8 mouse cellular contexts compared by ENCODE assay signal in the genomic region with DNA sequence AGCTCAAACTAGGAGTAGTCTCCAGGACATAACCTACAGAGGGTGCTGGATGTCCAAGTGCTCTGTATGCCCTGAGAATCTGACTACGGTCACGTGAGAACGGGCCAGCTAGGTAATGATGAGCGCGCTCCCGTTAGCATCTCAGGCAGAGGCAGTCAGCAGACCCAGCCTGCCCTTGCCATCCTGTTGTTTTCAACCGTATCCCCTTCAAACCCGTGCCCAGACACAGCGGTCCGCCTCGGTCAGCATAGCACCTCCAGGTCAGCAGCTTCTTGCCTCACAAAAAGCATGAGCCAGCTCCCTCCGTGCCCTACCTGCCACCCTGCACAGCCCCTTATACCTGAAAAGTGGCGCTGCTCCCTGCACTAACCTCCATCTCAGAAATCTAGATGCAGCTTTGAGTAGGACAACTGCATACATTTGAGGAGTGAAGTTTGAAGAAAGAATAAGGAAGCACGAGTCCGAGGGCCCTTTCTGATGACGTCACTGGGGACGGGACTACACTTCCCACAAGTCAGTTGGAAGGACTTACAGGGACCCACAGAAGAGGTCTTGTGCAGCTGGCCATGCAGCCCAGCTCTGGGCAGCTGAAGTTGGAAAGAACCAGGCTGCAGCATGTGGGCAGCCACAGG. TPM values are rescaled to one million over a fixed set of nuclear protein-coding genes. Genes with fewer than 3 reads are reported as not detected.
DNase-seq lines count a peak whose midpoint lies in the region; ATAC-seq and TF ChIP-seq lines count a peak whose summit lies in the region.

No protein-coding gene starts in this region.

- H3K4me2 ChIP-seq in heart, embryonic 15.5 days, result peak overlapping the region; percentile 89
- H3K4me2 ChIP-seq in liver, embryonic 14.5 days (ENCODE audit: low read depth), result peak overlapping the region; percentile 70
- H3K4me2 ChIP-seq in neural tube, embryonic 11.5 days (ENCODE audit: low read depth), result peak overlapping the region; percentile 56
- H3K4me2 ChIP-seq in stomach, postnatal 0 days (replicated peaks; ENCODE audit: low read depth), result peak overlapping the region; percentile 82

- peaks cover 19% of the 10 kb centered on the region for H3K4me1 ChIP-seq in forebrain, embryonic 10.5 days
- peaks cover 11% of the 10 kb centered on the region for H3K4me1 ChIP-seq in heart, embryonic 15.5 days (replicated peaks)
- 0 out of 4 replicates have a peak, but pooled peaks cover 2 to 5% of the 10 kb centered on the region in 2 experiments for H3K4me1 ChIP-seq in liver, embryonic 14.5 days (replicated peaks; ENCODE audit: control insufficient read depth in 2 of 2, insufficient read depth in 2 of 2, low read length in 1 of 2)
- 0 out of 2 replicates have a peak, but pooled peaks cover 2% of the 10 kb centered on the region for H3K4me1 ChIP-seq in neural tube, embryonic 11.5 days (ENCODE audit: control insufficient read depth, insufficient read depth, low read length)
- H3K4me1 ChIP-seq in stomach, postnatal 0 days (replicated peaks; ENCODE audit: control insufficient read depth, insufficient read depth), result no peaks in the 10 kb centered on the region

- under 1% methylated on average over 17 of the region's 17 CpGs for WGBS in forebrain, embryonic 10.5 days
- WGBS in heart, embryonic 15.5 days, result 0% methylated on average over 17 of the region's 17 CpGs
- 1% methylated on average over 17 of the region's 17 CpGs for WGBS in liver, embryonic 14.5 days (ENCODE audit: insufficient replicate concordance)
- under 1% methylated on average over 17 of the region's 17 CpGs for WGBS in neural tube, embryonic 11.5 days
- under 1% methylated on average over 17 of the region's 17 CpGs for WGBS in stomach, postnatal 0 days

- no peak for TF ChIP-seq EP300 in liver, embryonic 14.5 days (IDR thresholded peaks at IDR 0.05; ENCODE audit: low read depth)
- no peak for TF ChIP-seq EP300 in stomach, postnatal 0 days (optimal IDR thresholded peaks at IDR 0.05)

- no peak for TF ChIP-seq CTCF in liver, embryonic 14.5 days (IDR thresholded peaks at IDR 0.05; ENCODE audit: low read depth)
- peak; percentile 19; the same call in 1 of the 2 replicates for TF ChIP-seq CTCF in stomach, postnatal 0 days (IDR thresholded peaks at IDR 0.05; ENCODE audit: low read depth)

- peak overlapping the region; percentile 83 for H3K4me3 ChIP-seq in forebrain, embryonic 10.5 days
- peak overlapping the region; percentile 86 for H3K4me3 ChIP-seq in heart, embryonic 15.5 days
- peak overlapping the region; percentile 78 to 98 for H3K4me3 ChIP-seq in liver, embryonic 14.5 days (ENCODE audit: insufficient read depth in 1 of 2, low read depth in 2 of 2, low read length in 2 of 2)
- peak overlapping the region; percentile 77 for H3K4me3 ChIP-seq in neural tube, embryonic 11.5 days (ENCODE audit: low read depth, low read length)
- H3K4me3 ChIP-seq in stomach, postnatal 0 days (ENCODE audit: low read depth, low read length), result peak overlapping the region; percentile 82

- ATAC-seq in CD4-positive, CD25-positive, alpha-beta regulatory T cell, adult 4 months, result peak; percentile 87
- peak; percentile 93 for ATAC-seq in heart, embryonic 15.5 days (replicated peaks; ENCODE audit: insufficient number of reproducible peaks, insufficient read depth, low FRiP score, low read depth)
- peak; percentile 93 for ATAC-seq in liver, embryonic 14.5 days (ENCODE audit: insufficient read depth)
- ATAC-seq in neural tube, embryonic 11.5 days (ENCODE audit: insufficient read depth, low FRiP score, low TSS enrichment), result peak; percentile 97
- peak; percentile 97 for ATAC-seq in stomach, postnatal 0 days (ENCODE audit: low FRiP score, low TSS enrichment)

- peak overlapping the region; percentile 70 for H3K9ac ChIP-seq in heart, embryonic 15.5 days
- H3K9ac ChIP-seq in liver, embryonic 14.5 days (replicated peaks), result peak overlapping the region; percentile 81
- peak overlapping the region; percentile 81 for H3K9ac ChIP-seq in neural tube, embryonic 11.5 days (ENCODE audit: low read length)
- peak overlapping the region; percentile 77 for H3K9ac ChIP-seq in stomach, postnatal 0 days (ENCODE audit: low read length)

- no peaks in the 10 kb centered on the region for H3K27me3 ChIP-seq in forebrain, embryonic 10.5 days (ENCODE audit: poor library complexity, severe bottlenecking)
- H3K27me3 ChIP-seq in heart, embryonic 15.5 days, result no peaks in the 10 kb centered on the region
- no peaks in the 10 kb centered on the region for H3K27me3 ChIP-seq in liver, embryonic 14.5 days (ENCODE audit: control insufficient read depth, insufficient read depth, low read length)
- no peaks in the 10 kb centered on the region for H3K27me3 ChIP-seq in neural tube, embryonic 11.5 days (ENCODE audit: control insufficient read depth, insufficient read depth, low read length)
- H3K27me3 ChIP-seq in stomach, postnatal 0 days (ENCODE audit: control insufficient read depth, insufficient read depth, low read length), result no peaks in the 10 kb centered on the region

- H3K9me3 ChIP-seq in forebrain, embryonic 10.5 days, result no peaks in the 10 kb centered on the region
- no peaks in the 10 kb centered on the region for H3K9me3 ChIP-seq in heart, embryonic 15.5 days (replicated peaks)
- no peaks in the 10 kb centered on the region for H3K9me3 ChIP-seq in liver, embryonic 14.5 days (ENCODE audit: control insufficient read depth, low read length)
- no peaks in the 10 kb centered on the region for H3K9me3 ChIP-seq in neural tube, embryonic 11.5 days (ENCODE audit: control insufficient read depth, low read length)
- H3K9me3 ChIP-seq in stomach, postnatal 0 days (ENCODE audit: control insufficient read depth, low read length), result no peaks in the 10 kb centered on the region

- peak; percentile 81 for DNase-seq in c-Kit-positive CD71-negative TER-119-negative erythroid progenitor cells, embryonic 14.5 days (ENCODE audit: low read depth)
- peak; percentile 85 for DNase-seq in forebrain, embryonic 10.5 days (ENCODE audit: extremely low spot score, low spot score)
- DNase-seq in kidney, postnatal 25 days, result peak; percentile 95
- peak; percentile 69 to 75 (median 74) for DNase-seq in liver, embryonic 14.5 days (ENCODE audit: low read depth in 3 of 3, low spot score in 3 of 3)
- DNase-seq in neural tube, embryonic 11.5 days (ENCODE audit: low spot score), result peak; percentile 89
- DNase-seq in stomach, postnatal 0 days (ENCODE audit: low spot score), result peak; percentile 89

- peak overlapping the region; percentile 91 for H3K27ac ChIP-seq in forebrain, embryonic 10.5 days
- peak overlapping the region; percentile 40; the same call in 1 of the 2 replicates for H3K27ac ChIP-seq in heart, embryonic 15.5 days
- H3K27ac ChIP-seq in liver, embryonic 14.5 days, result no peak overlapping the region
- no peak overlapping the region for H3K27ac ChIP-seq in neural tube, embryonic 11.5 days (ENCODE audit: low read depth, low read length)
- H3K27ac ChIP-seq in stomach, postnatal 0 days (replicated peaks), result peak overlapping the region; percentile 69; the same call in 1 of the 2 replicates

- peaks cover 4% of the 10 kb centered on the region; the same call in 1 of the 2 replicates for H3K36me3 ChIP-seq in forebrain, embryonic 10.5 days (replicated peaks)
- no peaks in the 10 kb centered on the region for H3K36me3 ChIP-seq in heart, embryonic 15.5 days
- H3K36me3 ChIP-seq in liver, embryonic 14.5 days (replicated peaks; ENCODE audit: control insufficient read depth, insufficient read depth, low read depth), result no peaks in the 10 kb centered on the region
- no peaks in the 10 kb centered on the region for H3K36me3 ChIP-seq in neural tube, embryonic 11.5 days (ENCODE audit: control insufficient read depth, insufficient read depth, low read length)
- H3K36me3 ChIP-seq in stomach, postnatal 0 days (ENCODE audit: control insufficient read depth, insufficient read depth, low read length), result no peaks in the 10 kb centered on the region

RNA-seq across cellular contexts. Expression of a gene that starts 5.0 kb away (rescaled TPM):
- 1 to 10 TPM; 7.6 TPM for polyA plus RNA-seq in CD4-positive, CD25-positive, alpha-beta regulatory T cell, adult 4 months (2017; shearing (Covaris generic))
- polyA plus RNA-seq in forebrain, embryonic 10.5 days (2016; fragmentation: Nextera tagmentation; extraction: Ambion mirVana), result 6.9 and 8.3 TPM in 2 replicates
- 3.6 and 3.7 TPM in 2 replicates for polyA plus RNA-seq in heart, embryonic 15.5 days (2015; fragmentation: Nextera tagmentation; extraction: Ambion mirVana)
- 0.82 and 1.2 TPM in 2 replicates for polyA plus RNA-seq in liver, embryonic 14.5 days (2012; rRNA removed)
- 0.62 and 1.0 TPM in 2 replicates for polyA plus RNA-seq in liver, embryonic 14.5 days (2014; fragmentation: Nextera tagmentation; extraction: Ambion mirVana)
- polyA plus RNA-seq in neural tube, embryonic 11.5 days (2014; fragmentation: Nextera tagmentation; extraction: Ambion mirVana), result 3.2 and 4.4 TPM in 2 replicates
- 2.0 and 2.1 TPM in 2 replicates for polyA plus RNA-seq in stomach, postnatal 0 days (2015; fragmentation: Nextera tagmentation; extraction: Ambion mirVana)

RNA-seq across cellular contexts. Expression of a gene that starts 31.1 kb away (rescaled TPM):
- polyA plus RNA-seq in CD4-positive, CD25-positive, alpha-beta regulatory T cell, adult 4 months (2017; shearing (Covaris generic)), result 10 to 100 TPM; 14.1 to 16.6 TPM
- 5.0 and 5.4 TPM in 2 replicates for polyA plus RNA-seq in forebrain, embryonic 10.5 days (2016; fragmentation: Nextera tagmentation; extraction: Ambion mirVana)
- 2.8 and 3.0 TPM in 2 replicates for polyA plus RNA-seq in heart, embryonic 15.5 days (2015; fragmentation: Nextera tagmentation; extraction: Ambion mirVana)
- 0.37 and 0.74 TPM in 2 replicates for polyA plus RNA-seq in liver, embryonic 14.5 days (2012; rRNA removed)
- 1.0 and 1.2 TPM in 2 replicates for polyA plus RNA-seq in liver, embryonic 14.5 days (2014; fragmentation: Nextera tagmentation; extraction: Ambion mirVana)
- 5.8 and 6.5 TPM in 2 replicates for polyA plus RNA-seq in neural tube, embryonic 11.5 days (2014; fragmentation: Nextera tagmentation; extraction: Ambion mirVana)
- polyA plus RNA-seq in stomach, postnatal 0 days (2015; fragmentation: Nextera tagmentation; extraction: Ambion mirVana), result 2.1 and 2.2 TPM in 2 replicates

RNA-seq across cellular contexts. Expression of a gene that starts 37.1 kb away (rescaled TPM):
- 10 to 100 TPM; 18.9 to 21.8 TPM for polyA plus RNA-seq in CD4-positive, CD25-positive, alpha-beta regulatory T cell, adult 4 months (2017; shearing (Covaris generic))
- 9.5 and 10.1 TPM in 2 replicates for polyA plus RNA-seq in forebrain, embryonic 10.5 days (2016; fragmentation: Nextera tagmentation; extraction: Ambion mirVana)
- 6.4 and 7.9 TPM in 2 replicates for polyA plus RNA-seq in heart, embryonic 15.5 days (2015; fragmentation: Nextera tagmentation; extraction: Ambion mirVana)
- 1.4 and 1.6 TPM in 2 replicates for polyA plus RNA-seq in liver, embryonic 14.5 days (2012; rRNA removed)
- 1.8 TPM in 2 replicates for polyA plus RNA-seq in liver, embryonic 14.5 days (2014; fragmentation: Nextera tagmentation; extraction: Ambion mirVana)
- 12.8 and 13.6 TPM in 2 replicates for polyA plus RNA-seq in neural tube, embryonic 11.5 days (2014; fragmentation: Nextera tagmentation; extraction: Ambion mirVana)
- 3.8 and 4.0 TPM in 2 replicates for polyA plus RNA-seq in stomach, postnatal 0 days (2015; fragmentation: Nextera tagmentation; extraction: Ambion mirVana)

RNA-seq across cellular contexts. Expression of a gene that starts 55.5 kb away (rescaled TPM):
- 1 to 10 TPM; 1.5 to 2.9 TPM for polyA plus RNA-seq in CD4-positive, CD25-positive, alpha-beta regulatory T cell, adult 4 months (2017; shearing (Covaris generic))
- 4.3 and 4.6 TPM in 2 replicates for polyA plus RNA-seq in forebrain, embryonic 10.5 days (2016; fragmentation: Nextera tagmentation; extraction: Ambion mirVana)
- polyA plus RNA-seq in heart, embryonic 15.5 days (2015; fragmentation: Nextera tagmentation; extraction: Ambion mirVana), result 1.2 and 1.3 TPM in 2 replicates
- polyA plus RNA-seq in liver, embryonic 14.5 days (2012; rRNA removed), result 0.67 and 0.79 TPM in 2 replicates
- polyA plus RNA-seq in liver, embryonic 14.5 days (2014; fragmentation: Nextera tagmentation; extraction: Ambion mirVana), result 0.72 and 0.76 TPM in 2 replicates
- 2.9 and 3.4 TPM in 2 replicates for polyA plus RNA-seq in neural tube, embryonic 11.5 days (2014; fragmentation: Nextera tagmentation; extraction: Ambion mirVana)
- polyA plus RNA-seq in stomach, postnatal 0 days (2015; fragmentation: Nextera tagmentation; extraction: Ambion mirVana), result 0.62 and 0.74 TPM in 2 replicates

Comparison
In these comparisons a context has a peak if more than half of its experiments do, and no peak if none do; other contexts are left out.
1. H3K27ac ChIP-seq: peak in forebrain, embryonic 10.5 days (single experiment), heart, embryonic 15.5 days (single experiment) and stomach, postnatal 0 days (single experiment); none in liver, embryonic 14.5 days (single experiment) and neural tube, embryonic 11.5 days (single experiment).
2. Peak in every context shown above with its lines, with median percentiles within 50 percentile points of each other: ATAC-seq, DNase-seq, H3K4me3 ChIP-seq, H3K4me2 ChIP-seq and H3K9ac ChIP-seq.